Mouse (Mus musculus) heart, adult 9 months (tissue): ENCODE data around the gene Acat2.
"Not testable (repeated sequence)": the region's sequence is repeated elsewhere in the genome, so short reads cannot be mapped to it uniquely, and the experiment has no call there.

Experiments used
- DNase-seq, 2 experiments: peaks; one replicate each; pipeline ENCODE4 v3.0.0; 2022; ENCODE audit warnings: low spot score in 2 of 2

The Acat2 gene

GRCm38 (mm10) chr17:12959377-12959776, 1.2 kb downstream of the Acat2 start:
- DNase-seq, result not testable (repeated sequence)

GRCm38 (mm10) chr17:12956664-12957063, 3.9 kb downstream of the Acat2 start:
- no peak for DNase-seq

- no peak for DNase-seq
Measured at GRCm38 (mm10) chr17:12949669-12950068, 10.9 kb downstream of the Acat2 start.

GRCm38 (mm10) chr17:12942459-12943162, 17.9 kb downstream of the Acat2 start:
- DNase-seq, result no peak

GRCm38 (mm10) chr17:12941543-12942260, 18.8 kb downstream of the Acat2 start:
- DNase-seq, result no peak

GRCm38 (mm10) chr17:12940151-12940805, 20.3 kb downstream of the Acat2 start, which contains the start of gene Acat3:
TSS of gene Acat3 (minus strand) at chr17:12940600.
- no peak for DNase-seq

GRCm38 (mm10) chr17:12939377-12940148, 21.0 kb downstream of the Acat2 start:
- not testable (repeated sequence) for DNase-seq

GRCm38 (mm10) chr17:12938077-12938476, 22.5 kb downstream of the Acat2 start:
- DNase-seq, result no peak

- DNase-seq, result no peak
Measured at GRCm38 (mm10) chr17:12937412-12937970, 23.1 kb downstream of the Acat2 start.

GRCm38 (mm10) chr17:12935719-12936118, 24.8 kb downstream of the Acat2 start:
- no peak for DNase-seq

- DNase-seq, result not testable (repeated sequence)
Measured at GRCm38 (mm10) chr17:12931576-12931975, 29.0 kb downstream of the Acat2 start.

- no peak for DNase-seq
Measured at GRCm38 (mm10) chr17:12925703-12926180, 34.8 kb downstream of the Acat2 start.

GRCm38 (mm10) chr17:12925001-12925400, 35.5 kb downstream of the Acat2 start:
- DNase-seq, result no peak

- no peak for DNase-seq
Measured at GRCm38 (mm10) chr17:12921073-12921472, 39.5 kb downstream of the Acat2 start.

- DNase-seq, result no peak
Measured at GRCm38 (mm10) chr17:12916588-12917380, 43.8 kb downstream of the Acat2 start.

- peak; percentile 100 for DNase-seq
Measured at GRCm38 (mm10) chr17:12915881-12916583, 44.5 kb downstream of the Acat2 start, which contains the start of gene Mrpl18. TSS of gene Mrpl18 (minus strand) at chr17:12916345.

- DNase-seq, result no peak
Measured at GRCm38 (mm10) chr17:12915488-12915880, 45.1 kb downstream of the Acat2 start, which contains the start of gene Tcp1. TSS of gene Tcp1 (plus strand) at chr17:12915701.

GRCm38 (mm10) chr17:12910391-12910790, 50.2 kb downstream of the Acat2 start:
- no peak for DNase-seq

GRCm38 (mm10) chr17:12909361-12910280, 50.9 kb downstream of the Acat2 start, which contains the start of gene Pnldc1:
TSS of gene Pnldc1 (minus strand) at chr17:12910230.
- no peak for DNase-seq
